Mouse (Mus musculus): ENCODE results near the gene Arhgef11.

Arhgef11 gene

DNA sequence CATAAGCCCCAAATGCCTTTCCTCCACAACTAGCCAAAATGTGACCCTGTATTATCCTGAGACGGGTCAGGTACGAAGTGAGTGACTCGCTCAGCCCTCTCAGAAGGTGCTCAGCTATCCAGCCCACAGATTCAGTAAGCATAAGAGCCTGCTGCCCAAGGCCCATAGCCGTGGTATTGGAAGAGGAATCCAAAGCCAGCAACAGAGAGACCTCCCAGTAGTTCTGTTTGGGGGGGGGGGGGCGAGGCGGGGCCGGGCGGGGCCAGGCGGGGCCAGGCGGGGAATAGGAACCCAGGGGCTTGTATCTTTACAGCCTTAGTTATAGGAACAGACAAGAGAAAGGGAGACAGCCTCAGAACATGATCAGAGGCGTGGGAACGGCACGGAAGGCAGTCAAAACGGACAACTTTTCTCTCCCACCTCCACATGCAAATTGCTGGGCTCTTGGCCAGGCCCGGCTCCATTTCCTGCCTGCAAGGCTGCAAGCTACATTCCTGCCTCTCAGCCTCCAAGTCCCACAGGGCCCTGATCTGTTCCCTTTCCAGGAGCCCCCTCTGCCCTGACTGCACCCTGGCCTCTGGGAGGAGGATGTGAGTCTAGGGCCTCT is 146.4 kb downstream of the Arhgef11 start:
- peak; percentile 93 for DNase-seq

GRCm38 (mm10) chr3:87764506-87764905 is 147.1 kb downstream of the Arhgef11 start:
- DNase-seq = peak; percentile 77

- peak; percentile 85 for DNase-seq
Observed at GRCm38 (mm10) chr3:87765091-87765490, 147.7 kb downstream of the Arhgef11 start.

GRCm38 (mm10) chr3:87765631-87766283 is 148.4 kb downstream of the Arhgef11 start:
- DNase-seq = no peak

GRCm38 (mm10) chr3:87766284-87766667 is 148.9 kb downstream of the Arhgef11 start:
- no peak for DNase-seq

DNA sequence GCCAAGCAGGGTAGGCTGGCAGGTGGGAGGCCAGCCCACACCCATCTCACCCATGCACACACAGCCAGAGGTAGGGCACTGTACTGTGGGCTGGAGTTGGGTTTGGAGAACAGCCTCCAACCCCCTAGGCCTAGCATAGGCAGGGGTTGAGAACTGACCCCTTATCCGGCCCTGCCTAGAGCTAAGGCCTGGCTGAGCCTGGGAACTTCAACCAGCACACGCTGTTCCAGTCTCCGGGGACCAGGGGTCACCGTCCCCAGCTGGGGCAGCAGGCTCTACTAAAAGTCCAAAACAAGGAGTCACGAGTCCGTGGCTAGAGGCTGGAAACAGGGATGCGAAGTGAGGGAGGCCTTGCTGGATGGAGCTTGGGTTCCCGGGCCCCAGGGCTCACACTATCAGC is 150.4 kb downstream of the Arhgef11 start:
- peak; percentile 80 for DNase-seq

DNA sequence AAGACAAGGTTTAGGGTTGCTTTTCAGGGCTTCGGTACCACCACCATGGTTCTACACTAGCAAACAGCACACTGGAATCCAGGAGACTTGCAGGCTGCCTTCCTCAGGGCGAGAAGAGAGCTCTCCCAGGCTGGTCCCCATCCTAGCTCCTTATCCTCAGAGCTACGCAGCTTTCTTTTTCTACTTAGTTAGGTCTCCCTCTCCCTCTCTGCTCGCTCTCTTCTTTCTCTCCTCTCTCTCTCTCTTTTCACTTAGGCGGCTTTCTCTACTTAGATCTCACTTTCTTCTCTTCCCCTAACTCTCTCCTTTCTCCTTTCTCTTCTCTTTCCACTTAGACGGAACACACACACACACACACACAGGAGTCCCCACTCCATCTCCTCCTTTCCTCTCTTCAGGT is 151.1 kb downstream of the Arhgef11 start:
- no peak for DNase-seq

- peak; percentile 95 for DNase-seq
Observed at GRCm38 (mm10) chr3:87768844-87769243, 151.5 kb downstream of the Arhgef11 start.

DNA sequence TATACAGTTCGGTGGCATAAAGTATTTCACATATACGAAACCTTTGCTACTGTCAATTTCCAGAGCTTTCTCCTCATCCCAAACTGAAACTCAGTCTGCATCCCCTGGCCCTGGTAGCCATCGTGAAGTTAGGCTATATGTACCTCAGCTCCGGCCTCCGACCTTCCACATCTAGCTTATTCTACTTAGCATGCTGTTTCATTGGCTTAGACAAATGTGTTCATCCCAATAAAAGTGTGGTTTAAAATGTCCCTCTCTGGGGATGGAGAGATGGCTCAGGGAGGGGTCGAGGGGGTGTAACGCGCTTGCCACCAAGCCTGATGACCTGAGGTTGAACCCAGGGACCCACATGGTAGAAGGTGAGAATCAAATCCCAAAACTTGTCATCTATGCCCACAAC is 152.1 kb downstream of the Arhgef11 start:
- no peak for DNase-seq

GRCm38 (mm10) chr3:87770280-87770679 is 152.9 kb downstream of the Arhgef11 start:
- peak; percentile 78 for DNase-seq

GRCm38 (mm10) chr3:87771088-87771487 is 153.7 kb downstream of the Arhgef11 start:
- peak; percentile 63 for DNase-seq

GRCm38 (mm10) chr3:87778283-87778682 is 160.9 kb downstream of the Arhgef11 start:
- peak; percentile 56 for DNase-seq

DNA sequence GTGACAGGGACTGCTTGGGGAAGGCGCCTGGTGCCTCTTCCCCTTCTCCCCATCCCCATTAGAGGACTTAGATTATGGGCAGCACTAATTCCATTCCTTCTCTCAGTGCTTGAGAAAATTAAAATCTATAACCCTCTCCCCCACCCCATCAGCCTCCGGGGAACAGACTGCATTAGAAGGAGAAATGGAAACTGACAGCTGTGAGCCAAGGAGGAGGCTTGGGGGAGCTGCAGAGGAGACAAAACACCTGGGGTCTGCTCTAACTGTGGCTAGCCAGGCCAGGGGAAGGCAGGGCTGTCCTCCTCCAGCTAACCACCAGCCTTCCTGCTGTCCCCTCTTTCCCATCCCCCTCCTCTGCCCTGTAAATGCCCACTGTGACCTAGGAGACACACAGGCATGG is 161.7 kb downstream of the Arhgef11 start:
- no peak for DNase-seq

- peak; percentile 38 for DNase-seq
Observed at GRCm38 (mm10) chr3:87783282-87784023, 166.1 kb downstream of the Arhgef11 start.

DNA sequence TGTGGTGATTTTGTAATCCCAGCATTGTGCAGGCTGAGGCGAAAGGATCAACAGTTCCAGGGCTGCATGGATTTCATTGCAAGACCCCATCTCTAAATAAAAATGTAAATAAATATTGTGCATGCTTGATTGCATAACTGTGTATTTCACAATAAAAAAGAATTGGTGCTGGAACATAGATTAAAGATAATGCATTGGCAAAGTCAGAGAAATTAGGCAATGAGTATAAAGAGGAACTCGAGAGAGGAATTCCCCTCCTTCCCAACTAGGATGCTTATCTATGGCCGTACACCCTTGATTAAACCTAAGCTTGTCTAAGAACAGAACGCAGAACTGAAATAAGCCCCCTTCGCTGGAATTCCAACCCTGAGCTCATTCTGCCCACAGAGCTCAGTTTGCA is 167.8 kb downstream of the Arhgef11 start:
- DNase-seq = no peak

DNA sequence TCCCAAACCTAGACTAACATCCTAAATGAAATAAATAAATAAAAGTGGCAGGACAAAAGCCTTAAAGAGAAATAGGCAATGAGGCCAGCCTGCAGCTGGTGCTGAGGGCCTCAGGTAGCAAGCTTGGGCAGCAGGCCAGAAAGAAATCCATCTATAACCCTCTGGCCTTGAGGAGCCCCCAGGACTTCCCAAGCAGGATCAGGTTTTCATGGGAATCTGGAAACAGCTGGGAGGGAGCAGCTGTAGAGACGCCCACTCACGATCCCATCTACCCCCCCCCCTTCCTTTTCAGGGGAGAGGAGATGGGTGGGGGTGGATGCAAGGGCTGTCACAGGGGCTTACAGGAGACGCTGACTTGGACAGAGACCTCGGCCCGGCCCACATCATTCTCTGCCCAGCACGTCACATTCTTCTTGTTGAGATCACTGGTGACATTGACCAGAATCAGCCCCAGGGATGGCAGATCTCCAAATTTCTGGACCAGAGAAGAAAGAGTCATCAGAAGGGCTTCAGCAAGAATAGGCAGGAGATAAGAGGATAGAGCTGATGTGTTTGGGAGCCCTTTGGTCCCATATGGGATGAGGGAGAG is 168.4 kb downstream of the Arhgef11 start:
- no peak for DNase-seq

All from kidney, postnatal 10 days (tissue).